Mouse (Mus musculus) hindbrain, embryonic 13.5 days (tissue): Measurements from ENCODE around the gene Prpf18. TPM values are rescaled to one million over a fixed set of nuclear protein-coding genes. Genes with fewer than 3 reads are reported as not detected.

Experiments used
- ATAC-seq: fragments of 200-750 bp; cut with Nextera tagmentation; 2 replicates; pipeline ENCODE4 v1.8.0; 2017; ENCODE audit warnings: moderate TSS enrichment; ENCODE audit not compliant: low FRiP score
- H3K27ac ChIP-seq: fragments of 300-500 bp; sonication (generic); 2 replicates; pipeline ENCODE4 v1.5.1; 2015; ENCODE audit warnings: inconsistent platforms, mild to moderate bottlenecking, moderate library complexity
- H3K27me3 ChIP-seq: fragments of 300-500 bp; sonication (generic); 2 replicates; pipeline ENCODE4 v1.6.1; 2015; ENCODE audit warnings: mild to moderate bottlenecking, inconsistent platforms
- H3K36me3 ChIP-seq: fragments of 300-500 bp; sonication (generic); 2 replicates; pipeline ENCODE4 v1.6.1; 2015; ENCODE audit warnings: mild to moderate bottlenecking, inconsistent platforms
- H3K4me1 ChIP-seq: fragments of 300-500 bp; sonication (generic); replicated peaks from 2 replicates; pipeline ENCODE4 v1.6.1; 2015; ENCODE audit warnings: inconsistent platforms
- H3K4me2 ChIP-seq: fragments of 300-500 bp; sonication (generic); 2 replicates; pipeline ENCODE4 v1.6.1; 2015; ENCODE audit warnings: inconsistent platforms, mild to moderate bottlenecking, moderate library complexity
- H3K4me3 ChIP-seq: fragments of 300-500 bp; sonication (generic); 2 replicates; pipeline ENCODE4 v1.5.1; 2015; ENCODE audit warnings: mild to moderate bottlenecking, inconsistent platforms
- H3K9ac ChIP-seq: fragments of 300-500 bp; sonication (generic); 2 replicates; pipeline ENCODE4 v1.6.1; 2015; ENCODE audit warnings: mild to moderate bottlenecking, inconsistent platforms
- H3K9me3 ChIP-seq: fragments of 300-500 bp; sonication (generic); 2 replicates; pipeline ENCODE4 v1.6.1; 2016; ENCODE audit warnings: inconsistent platforms
- WGBS: fragments of 180-500 bp; shearing (Covaris S2); methylation state at CpG from one replicate; pipeline ENCODE4 v1.1.7; 2015; 5-methylcytosine and 5-hydroxymethylcytosine counted together
- polyA plus RNA-seq: library from polyadenylated mRNA; unstranded; fragments of >200 nt; fragmentation: Nextera tagmentation; extraction: Ambion mirVana; gene quantifications from 2 replicates; pipeline ENCODE4 v1.2.1, GENCODE M21; 2015

The Prpf18 gene
- polyA plus RNA-seq, 1 experiment from 2014 or later = 47.8 TPM

GRCm38 (mm10) chr2:4611295-4611694 lies 40.6 kb downstream of the Prpf18 start:
- Histone ChIP-seq H3K4me3 (no peak overlapping the region), H3K36me3 (peaks cover 79% of the 10 kb centered on the region), H3K4me2 (no peak overlapping the region), H3K27me3 (no peaks in the 10 kb centered on the region), H3K4me1 (no peaks in the 10 kb centered on the region), H3K9ac (no peak overlapping the region), H3K27ac (no peak overlapping the region), H3K9me3 (no peaks in the 10 kb centered on the region)
- 88% methylated on average over 6 of the region's 6 CpGs for WGBS
- no peak for ATAC-seq

DNA sequence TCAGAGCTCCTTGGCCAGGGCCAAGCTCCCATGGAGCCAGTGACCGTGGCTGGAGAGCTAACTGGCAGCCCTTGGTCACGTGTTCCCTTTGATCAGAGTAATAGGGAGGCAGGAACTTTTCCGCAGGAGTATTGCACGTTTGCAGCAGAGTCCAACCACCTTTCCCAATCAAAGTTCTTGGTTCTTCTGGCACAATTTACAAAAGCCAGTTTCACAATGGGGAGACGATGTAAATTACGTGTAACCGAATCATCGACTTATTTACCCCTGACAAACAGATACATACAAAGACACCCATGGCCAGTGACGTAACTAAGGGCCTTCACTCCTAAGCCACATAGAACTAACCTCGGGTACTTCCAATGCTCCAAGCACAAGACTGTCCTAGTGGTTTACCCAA lies 42.5 kb downstream of the Prpf18 start:
- WGBS = 87% methylated on average over 10 of the region's 10 CpGs
- Histone ChIP-seq H3K4me1 (no peaks in the 10 kb centered on the region), H3K9me3 (no peaks in the 10 kb centered on the region), H3K27ac (no peak overlapping the region), H3K4me3 (no peak overlapping the region), H3K27me3 (no peaks in the 10 kb centered on the region), H3K4me2 (no peak overlapping the region), H3K36me3 (peaks cover 92% of the 10 kb centered on the region), H3K9ac (no peak overlapping the region)
- ATAC-seq = no peak

DNA sequence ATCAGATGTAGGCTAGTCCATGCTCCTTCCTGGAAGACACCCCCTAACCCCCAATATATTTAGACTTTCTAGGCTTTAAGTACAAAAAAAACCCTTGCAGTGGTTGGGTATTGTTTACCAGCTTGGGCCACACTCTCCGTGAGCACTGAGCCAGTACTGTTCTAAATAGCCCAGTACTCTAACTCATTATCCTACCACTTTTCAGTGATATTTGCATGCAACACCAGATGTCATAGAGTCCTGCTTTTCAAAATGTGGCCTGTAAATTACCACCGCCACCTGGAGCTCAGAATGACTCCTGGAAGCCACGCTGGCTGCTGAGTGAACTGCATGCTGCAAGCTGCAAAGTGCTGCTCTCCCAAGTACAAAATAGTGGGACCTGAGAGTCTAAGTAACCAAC lies 43.7 kb downstream of the Prpf18 start:
- Histone ChIP-seq H3K4me1 (no peaks in the 10 kb centered on the region), H3K4me3 (no peak overlapping the region), H3K36me3 (peaks cover 98% of the 10 kb centered on the region), H3K4me2 (no peak overlapping the region), H3K27me3 (no peaks in the 10 kb centered on the region), H3K27ac (no peak overlapping the region), H3K9ac (no peak overlapping the region), H3K9me3 (no peaks in the 10 kb centered on the region)
- ATAC-seq = no peak
- 74% methylated on average over 3 of the region's 3 CpGs for WGBS

DNA sequence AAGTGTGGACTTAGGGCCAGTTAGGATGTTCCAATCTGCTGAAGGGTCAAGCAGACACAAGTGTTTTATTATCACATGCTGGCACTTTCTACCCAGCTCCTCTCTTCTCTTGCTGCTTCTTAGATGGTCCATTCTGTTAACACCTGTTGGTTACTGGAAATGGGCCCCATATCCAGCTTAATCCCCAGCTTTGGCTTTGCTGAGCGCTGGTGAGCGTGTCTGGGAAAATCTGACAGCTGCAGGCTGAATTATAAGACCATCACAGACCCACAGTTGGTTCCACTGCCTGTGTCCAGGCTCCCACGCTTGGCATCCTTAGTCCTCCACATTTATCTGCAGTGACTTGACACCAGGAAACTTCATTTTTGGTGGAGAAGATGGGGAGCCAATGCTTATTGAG lies 45.4 kb downstream of the Prpf18 start:
- H3K9ac ChIP-seq = no peak overlapping the region
- no peak overlapping the region for H3K4me2 ChIP-seq
- no peaks in the 10 kb centered on the region; the same call in 1 of the 2 replicates for H3K4me1 ChIP-seq
- H3K27ac ChIP-seq = no peak overlapping the region
- no peak for ATAC-seq
- H3K36me3 ChIP-seq = peaks cover 98% of the 10 kb centered on the region
- no peaks in the 10 kb centered on the region for H3K9me3 ChIP-seq
- no peak overlapping the region for H3K4me3 ChIP-seq
- no peaks in the 10 kb centered on the region for H3K27me3 ChIP-seq
- WGBS = 96% methylated on average over 3 of the region's 3 CpGs

GRCm38 (mm10) chr2:4603361-4603945 lies 48.5 kb downstream of the Prpf18 start:
- H3K9me3 ChIP-seq = no peaks in the 10 kb centered on the region
- no peak overlapping the region for H3K4me3 ChIP-seq
- peaks cover 12% of the 10 kb centered on the region; the same call in 1 of the 2 replicates for H3K4me1 ChIP-seq
- H3K27me3 ChIP-seq = no peaks in the 10 kb centered on the region
- no peak; the same call in 1 of the 2 replicates for ATAC-seq
- peaks cover 78% of the 10 kb centered on the region for H3K36me3 ChIP-seq
- H3K27ac ChIP-seq = no peak overlapping the region
- no peak overlapping the region for H3K4me2 ChIP-seq
- H3K9ac ChIP-seq = no peak overlapping the region
- 92% methylated on average over 33 of the region's 33 CpGs for WGBS

- Histone ChIP-seq H3K4me2 (no peak overlapping the region), H3K36me3 (peaks cover 77% of the 10 kb centered on the region), H3K27ac (peak overlapping the region; percentile 50; the same call in 1 of the 2 replicates), H3K9me3 (no peaks in the 10 kb centered on the region), H3K4me3 (no peak overlapping the region), H3K4me1 (peaks cover 16% of the 10 kb centered on the region), H3K27me3 (no peaks in the 10 kb centered on the region), H3K9ac (0 out of 2 replicates have a peak overlapping the region, but pooled peaks have one; percentile 6)
- peak; percentile 36; the same call in 1 of the 2 replicates for ATAC-seq
- WGBS = 63% methylated on average over 15 of the region's 15 CpGs
These were observed 50.7 kb downstream of the Prpf18 start for GRCm38 (mm10) chr2:4601034-4601890.

DNA sequence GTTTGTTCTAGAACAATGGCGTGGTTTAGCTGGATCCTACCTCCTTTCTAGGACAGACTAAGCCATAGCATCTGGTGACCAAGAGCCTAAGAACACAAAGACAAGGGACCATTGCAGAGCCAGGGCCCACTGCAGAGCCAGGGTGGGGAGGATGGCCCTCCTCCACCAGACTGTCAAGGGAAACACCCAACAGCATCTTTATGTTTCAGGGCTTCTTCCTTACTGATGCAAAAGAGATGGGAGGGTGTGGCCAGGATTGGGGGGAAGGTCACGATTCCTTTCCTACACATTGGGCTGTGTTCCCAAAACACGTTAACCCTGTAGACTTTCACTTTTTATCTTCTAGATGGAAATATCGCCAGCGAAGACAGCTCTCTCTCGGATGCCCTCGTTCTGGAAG lies 54.9 kb downstream of the Prpf18 start:
- Histone ChIP-seq H3K9ac (no peak overlapping the region), H3K27me3 (no peaks in the 10 kb centered on the region), H3K4me3 (no peak overlapping the region), H3K9me3 (no peaks in the 10 kb centered on the region), H3K4me2 (no peak overlapping the region), H3K27ac (no peak overlapping the region), H3K4me1 (peaks cover 17% of the 10 kb centered on the region), H3K36me3 (peaks cover 77% of the 10 kb centered on the region)
- WGBS = 93% methylated on average over 7 of the region's 7 CpGs
- no peak for ATAC-seq

GRCm38 (mm10) chr2:4593878-4594387 lies 58.0 kb downstream of the Prpf18 start:
- peaks cover 5% of the 10 kb centered on the region; the same call in 1 of the 2 replicates for H3K4me1 ChIP-seq
- 94% methylated on average over 3 of the region's 3 CpGs for WGBS
- no peak overlapping the region for H3K9ac ChIP-seq
- H3K36me3 ChIP-seq = peaks cover 93% of the 10 kb centered on the region
- H3K27me3 ChIP-seq = no peaks in the 10 kb centered on the region
- H3K9me3 ChIP-seq = no peaks in the 10 kb centered on the region
- H3K4me3 ChIP-seq = no peak overlapping the region
- ATAC-seq = no peak
- H3K27ac ChIP-seq = no peak overlapping the region
- H3K4me2 ChIP-seq = no peak overlapping the region

DNA sequence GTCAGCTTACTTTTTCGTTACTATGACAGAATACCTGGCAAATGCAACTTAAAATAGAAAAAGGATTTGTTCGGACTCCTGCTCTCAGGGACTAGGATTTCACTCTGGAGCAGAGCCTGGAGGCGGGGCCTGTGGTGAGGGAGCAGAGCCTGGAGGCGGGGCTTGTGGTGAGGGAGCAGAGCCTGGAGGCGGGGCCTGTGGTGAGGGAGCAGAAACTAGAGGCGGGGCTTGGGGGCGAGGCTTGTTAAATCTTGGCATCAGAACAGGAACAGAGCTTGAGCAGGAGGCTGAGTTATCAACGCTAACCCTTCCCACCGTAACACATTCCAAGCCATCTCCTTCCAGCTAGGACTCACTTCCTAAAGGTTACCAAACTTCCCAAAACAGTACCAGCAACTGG lies 58.5 kb downstream of the Prpf18 start:
- no peak overlapping the region for H3K9ac ChIP-seq
- H3K36me3 ChIP-seq = peaks cover 94% of the 10 kb centered on the region
- H3K4me2 ChIP-seq = no peak overlapping the region
- H3K27me3 ChIP-seq = no peaks in the 10 kb centered on the region
- H3K27ac ChIP-seq = no peak overlapping the region
- H3K4me1 ChIP-seq = peaks cover 5% of the 10 kb centered on the region; the same call in 1 of the 2 replicates
- 46% methylated on average over 9 of the region's 9 CpGs for WGBS
- H3K4me3 ChIP-seq = no peak overlapping the region
- H3K9me3 ChIP-seq = no peaks in the 10 kb centered on the region
- ATAC-seq = no peak

GRCm38 (mm10) chr2:4592666-4593065 lies 59.2 kb downstream of the Prpf18 start:
- Histone ChIP-seq H3K27ac (no peak overlapping the region), H3K4me1 (peaks cover 7% of the 10 kb centered on the region; the same call in 1 of the 2 replicates), H3K4me3 (no peak overlapping the region), H3K27me3 (no peaks in the 10 kb centered on the region), H3K9ac (no peak overlapping the region), H3K4me2 (no peak overlapping the region), H3K9me3 (no peaks in the 10 kb centered on the region), H3K36me3 (peaks cover 94% of the 10 kb centered on the region)
- WGBS = 95% methylated on average over 7 of the region's 7 CpGs
- no peak for ATAC-seq

GRCm38 (mm10) chr2:4591647-4592046 lies 60.3 kb downstream of the Prpf18 start:
- Histone ChIP-seq H3K27ac (no peak overlapping the region), H3K4me2 (no peak overlapping the region), H3K4me3 (no peak overlapping the region), H3K4me1 (peaks cover 10% of the 10 kb centered on the region; the same call in 1 of the 2 replicates), H3K27me3 (no peaks in the 10 kb centered on the region), H3K36me3 (peaks cover 93% of the 10 kb centered on the region), H3K9me3 (no peaks in the 10 kb centered on the region), H3K9ac (no peak overlapping the region)
- 82% methylated on average over 3 of the region's 3 CpGs for WGBS
- no peak for ATAC-seq

GRCm38 (mm10) chr2:4587685-4588409 lies 64.1 kb downstream of the Prpf18 start:
- Histone ChIP-seq H3K36me3 (peaks cover 68% of the 10 kb centered on the region), H3K9ac (no peak overlapping the region), H3K27ac (peak overlapping the region; percentile 58), H3K27me3 (no peaks in the 10 kb centered on the region), H3K4me2 (no peak overlapping the region), H3K4me1 (peaks cover 17% of the 10 kb centered on the region), H3K9me3 (no peaks in the 10 kb centered on the region), H3K4me3 (no peak overlapping the region)
- peak; percentile 66 for ATAC-seq
- 73% methylated on average over 13 of the region's 13 CpGs for WGBS
